Mouse (Mus musculus) limb, embryonic 14.5 days (tissue): Measurements from ENCODE around the gene Gsg1l. TPM values are rescaled to one million over a fixed set of nuclear protein-coding genes. Genes with fewer than 3 reads are reported as not detected.
A peak's percentile ranks its signal among the peaks of the same experiment; 100 is the strongest.

ENCODE experiments used
- ATAC-seq: fragments of 200-750 bp; cut with Nextera tagmentation; 2 replicates; pipeline ENCODE4 v1.8.0; 2017; ENCODE audit warnings: low read depth, moderate number of reproducible peaks, moderate TSS enrichment; ENCODE audit not compliant: low FRiP score
- DNase-seq: peaks from one replicate; pipeline ENCODE4 v3.0.0-alpha.2; 2015; ENCODE audit warnings: low spot score
- H3K27ac ChIP-seq: fragments of 300-500 bp; sonication (generic); replicated peaks from 2 replicates; pipeline ENCODE4 v1.5.1; 2014; ENCODE audit warnings: low read depth, mild to moderate bottlenecking, low read length, moderate library complexity, mixed read lengths
- H3K27me3 ChIP-seq: fragments of 300-500 bp; sonication (generic); 2 replicates; pipeline ENCODE4 v1.6.1; 2014; ENCODE audit warnings: low read length, mixed read lengths; ENCODE audit not compliant: control insufficient read depth, insufficient read depth
- H3K36me3 ChIP-seq: fragments of 300-500 bp; sonication (generic); 2 replicates; pipeline ENCODE4 v1.6.1; 2014; ENCODE audit warnings: mild to moderate bottlenecking, low read length, moderate library complexity, mixed read lengths; ENCODE audit not compliant: control insufficient read depth, insufficient read depth
- H3K4me1 ChIP-seq: fragments of 300-500 bp; sonication (generic); 2 replicates; pipeline ENCODE4 v1.6.1; 2014; ENCODE audit warnings: antibody characterized with exemption, low read length, mixed read lengths; ENCODE audit not compliant: control insufficient read depth, insufficient read depth
- H3K4me2 ChIP-seq: fragments of 300-500 bp; sonication (generic); replicated peaks from 2 replicates; pipeline ENCODE4 v1.6.1; 2014; ENCODE audit warnings: low read depth, mild to moderate bottlenecking, low read length, moderate library complexity; ENCODE audit not compliant: severe bottlenecking
- H3K4me3 ChIP-seq: fragments of 300-500 bp; sonication (generic); replicated peaks from 2 replicates; pipeline ENCODE4 v1.5.1; 2014; ENCODE audit warnings: low read length
- H3K9ac ChIP-seq: fragments of 300-500 bp; sonication (generic); 2 replicates; pipeline ENCODE4 v1.6.1; 2014; ENCODE audit warnings: mild to moderate bottlenecking, low read depth, low read length, moderate library complexity; ENCODE audit not compliant: severe bottlenecking
- H3K9me3 ChIP-seq: fragments of 300-500 bp; sonication (generic); 2 replicates; pipeline ENCODE4 v1.6.1; 2016; ENCODE audit warnings: low read length; ENCODE audit not compliant: control insufficient read depth
- POLR2A ChIP-seq: fragments of 200-500 bp; IDR thresholded peaks from 2 replicates; pipeline ENCODE4 v1.8.0; 2012; ENCODE audit warnings: inconsistent platforms, mild to moderate bottlenecking, moderate library complexity, borderline replicate concordance; ENCODE audit not compliant: insufficient read depth, insufficient read length; ENCODE audit errors: extremely low read depth
- WGBS: fragments of 180-500 bp; shearing (Covaris S2); extraction: QIAGEN DNeasy Blood & Tissue Kit; methylation state at CpG from one replicate; pipeline ENCODE4 v1.1.7; 2014; 5-methylcytosine and 5-hydroxymethylcytosine counted together
- polyA plus RNA-seq, 2 experiments: library from polyadenylated mRNA; depleted of rRNA in 1 of 2; stranded (reverse) in 1 of 2; unstranded in 1 of 2; fragments of >200 nt; fragmentation: Nextera tagmentation in 1 of 2; extraction: Ambion mirVana in 1 of 2; gene quantifications; 2 replicates each; pipeline versions ENCODE4 v1.2.1 to v1.2.3; 2012 to 2014

Gsg1l gene
- polyA plus RNA-seq, 2 experiments: 2.4 to 4.3 TPM

- no peak overlapping the region for H3K4me2 ChIP-seq
- H3K4me1 ChIP-seq: peaks cover 13% of the 10 kb centered on the region
- no peak for DNase-seq
- H3K9ac ChIP-seq: 0 out of 2 replicates have a peak overlapping the region, but pooled peaks have one; percentile 14
- H3K36me3 ChIP-seq: peaks cover 4% of the 10 kb centered on the region; the same call in 1 of the 2 replicates
- ATAC-seq: 0 out of 2 replicates have a peak, but pooled peaks have one; percentile 53
- WGBS: 24% methylated on average over 12 of the region's 12 CpGs
- H3K27me3 ChIP-seq: no peaks in the 10 kb centered on the region
- no peak for TF ChIP-seq POLR2A
- no peak overlapping the region for H3K4me3 ChIP-seq
- peak overlapping the region; percentile 15; the same call in 1 of the 2 replicates for H3K27ac ChIP-seq
- no peaks in the 10 kb centered on the region for H3K9me3 ChIP-seq
Observed at GRCm38 (mm10) chr7:125871404-125872201, 210.6 kb downstream of the Gsg1l start.

GRCm38 (mm10) chr7:125868570-125868969 is 213.6 kb downstream of the Gsg1l start:
- no peak for DNase-seq
- WGBS: 83% methylated on average over 3 of the region's 3 CpGs
- ATAC-seq: no peak

GRCm38 (mm10) chr7:125865234-125865633 is 217.0 kb downstream of the Gsg1l start:
- H3K4me2 ChIP-seq: no peak overlapping the region
- DNase-seq: no peak
- no peak overlapping the region for H3K4me3 ChIP-seq
- no peaks in the 10 kb centered on the region for H3K4me1 ChIP-seq
- H3K36me3 ChIP-seq: peaks cover 7% of the 10 kb centered on the region; the same call in 1 of the 2 replicates
- H3K27me3 ChIP-seq: no peaks in the 10 kb centered on the region
- no peak for ATAC-seq
- TF ChIP-seq POLR2A: no peak
- no peak overlapping the region for H3K27ac ChIP-seq
- no peaks in the 10 kb centered on the region for H3K9me3 ChIP-seq
- no peak overlapping the region for H3K9ac ChIP-seq
- 18% methylated on average over 11 of the region's 11 CpGs for WGBS

More at GRCm38 (mm10) chr7:125868570-125868969, 213.6 kb downstream of the Gsg1l start:
- H3K4me2 ChIP-seq: no peak overlapping the region
- no peak overlapping the region for H3K27ac ChIP-seq
- H3K4me3 ChIP-seq: no peak overlapping the region
- H3K27me3 ChIP-seq: no peaks in the 10 kb centered on the region
- TF ChIP-seq POLR2A: no peak
- H3K9me3 ChIP-seq: no peaks in the 10 kb centered on the region
- H3K9ac ChIP-seq: no peak overlapping the region
- peaks cover 4% of the 10 kb centered on the region; the same call in 1 of the 2 replicates for H3K36me3 ChIP-seq
- H3K4me1 ChIP-seq: peaks cover 11% of the 10 kb centered on the region

DNA sequence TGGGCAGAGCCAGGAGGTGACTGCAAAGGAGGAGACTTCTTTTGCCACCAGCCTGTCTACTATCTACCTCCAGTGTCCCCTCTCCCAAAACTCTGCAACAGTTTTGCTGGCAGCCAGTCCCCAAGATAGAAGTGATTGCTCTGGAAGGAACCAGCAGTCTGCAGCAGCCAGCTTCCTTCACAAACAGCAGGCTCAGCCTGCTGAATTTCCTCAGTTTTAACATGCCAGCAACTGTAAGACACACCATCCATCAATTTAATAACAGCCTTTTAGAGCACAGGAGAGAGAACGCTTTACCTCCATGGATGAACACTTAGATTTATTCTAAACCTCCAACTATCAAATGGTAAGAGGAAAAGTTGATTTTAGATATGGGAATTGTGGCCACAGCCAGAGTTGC is 218.2 kb downstream of the Gsg1l start:
- no peaks in the 10 kb centered on the region for H3K27me3 ChIP-seq
- 33% methylated on average over 1 of the region's 1 CpGs for whole genome bisulfite sequencing
- ATAC-seq (no peak), DNase-seq (no peak)
- H3K9me3 ChIP-seq: no peaks in the 10 kb centered on the region
- no peak overlapping the region for H3K4me3 ChIP-seq
- no peak overlapping the region for H3K27ac ChIP-seq
- H3K4me2 ChIP-seq: no peak overlapping the region
- H3K9ac ChIP-seq: no peak overlapping the region
- peaks cover 7% of the 10 kb centered on the region; the same call in 1 of the 2 replicates for H3K36me3 ChIP-seq
- H3K4me1 ChIP-seq: no peaks in the 10 kb centered on the region
- no peak for TF ChIP-seq POLR2A

DNA sequence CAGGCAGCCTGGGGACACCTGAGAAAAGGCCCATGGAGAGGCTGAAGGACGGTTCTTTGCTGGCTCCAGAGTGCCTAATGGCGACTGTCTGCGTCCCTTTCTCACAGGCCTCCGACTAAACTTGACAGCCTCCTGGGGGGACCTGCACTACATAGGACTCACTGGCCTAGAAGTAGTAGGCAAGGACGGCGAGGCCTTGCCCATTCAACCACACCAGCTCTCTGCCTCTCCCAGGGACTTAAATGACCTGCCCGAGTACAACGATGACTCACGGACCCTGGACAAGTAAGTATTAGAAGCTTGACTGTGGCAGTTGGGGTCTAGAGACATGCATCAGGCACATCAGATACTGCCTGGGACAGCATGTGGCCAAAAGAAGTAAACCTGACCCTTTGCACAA is 221.8 kb downstream of the Gsg1l start:
- WGBS: 92% methylated on average over 9 of the region's 9 CpGs
- Histone ChIP-seq H3K9ac (no peak overlapping the region), H3K4me2 (no peak overlapping the region), H3K36me3 (0 out of 2 replicates have a peak, but pooled peaks cover 3% of the 10 kb centered on the region), H3K9me3 (no peaks in the 10 kb centered on the region), H3K27ac (no peak overlapping the region), H3K27me3 (no peaks in the 10 kb centered on the region), H3K4me1 (no peaks in the 10 kb centered on the region), H3K4me3 (no peak overlapping the region)
- ATAC-seq: no peak
- DNase-seq: no peak
- TF ChIP-seq POLR2A: no peak
